Mouse (Mus musculus): ENCODE results near the gene Ktn1.

GRCm38 (mm10) chr14:47765796-47766195 lies 117.5 kb downstream of the Ktn1 start:
- TF ChIP-seq CTCF (IDR thresholded peaks at IDR 0.05; ENCODE audit: insufficient read depth, low read depth, low read length), result no peak
- TF ChIP-seq POLR2A (IDR thresholded peaks at IDR 0.05; ENCODE audit: insufficient read depth, low read depth, low read length), result no peak
